Mouse (Mus musculus) limb, embryonic 15.5 days (tissue): Measurements from ENCODE around the gene Bicc1. TPM values are rescaled to one million over a fixed set of nuclear protein-coding genes. Genes with fewer than 3 reads are reported as not detected.

ENCODE experiments used
- ATAC-seq: fragments of 200-750 bp; cut with Nextera tagmentation; 2 replicates; pipeline ENCODE4 v1.8.0; 2017; ENCODE audit warnings: low read depth, moderate TSS enrichment; ENCODE audit not compliant: insufficient number of reproducible peaks, low FRiP score, low TSS enrichment
- H3K27ac ChIP-seq: fragments of 300-500 bp; sonication (generic); 2 replicates; pipeline ENCODE4 v1.5.1; 2015; ENCODE audit warnings: moderate library complexity, mild to moderate bottlenecking, inconsistent platforms
- H3K27me3 ChIP-seq: fragments of 300-500 bp; sonication (generic); 2 replicates; pipeline ENCODE4 v1.6.1; 2015; ENCODE audit warnings: inconsistent platforms
- H3K36me3 ChIP-seq: fragments of 300-500 bp; sonication (generic); 2 replicates; pipeline ENCODE4 v1.6.1; 2015; ENCODE audit warnings: inconsistent platforms
- H3K4me1 ChIP-seq: fragments of 300-500 bp; sonication (generic); 2 replicates; pipeline ENCODE4 v1.6.1; 2015; ENCODE audit warnings: inconsistent platforms
- H3K4me2 ChIP-seq: fragments of 300-500 bp; sonication (generic); 2 replicates; pipeline ENCODE4 v1.6.1; 2015; ENCODE audit warnings: mild to moderate bottlenecking, inconsistent platforms
- H3K4me3 ChIP-seq: fragments of 300-500 bp; sonication (generic); 2 replicates; pipeline ENCODE4 v1.5.1; 2015; ENCODE audit warnings: mild to moderate bottlenecking, inconsistent platforms
- H3K9ac ChIP-seq: fragments of 300-500 bp; sonication (generic); 2 replicates; pipeline ENCODE4 v1.6.1; 2015; ENCODE audit warnings: inconsistent platforms
- H3K9me3 ChIP-seq: fragments of 300-500 bp; sonication (generic); 2 replicates; pipeline ENCODE4 v1.6.1; 2016; ENCODE audit warnings: inconsistent platforms
- WGBS: fragments of 180-500 bp; shearing (Covaris S2); methylation state at CpG from one replicate; pipeline ENCODE4 v1.1.7; 2015; 5-methylcytosine and 5-hydroxymethylcytosine counted together
- polyA plus RNA-seq: library from polyadenylated mRNA; unstranded; fragments of >200 nt; fragmentation: Nextera tagmentation; extraction: Ambion mirVana; gene quantifications from 2 replicates; pipeline ENCODE4 v1.2.1, GENCODE M21; 2015

The Bicc1 gene
- polyA plus RNA-seq, 1 experiment from 2014 or later = 42.5 TPM

DNA sequence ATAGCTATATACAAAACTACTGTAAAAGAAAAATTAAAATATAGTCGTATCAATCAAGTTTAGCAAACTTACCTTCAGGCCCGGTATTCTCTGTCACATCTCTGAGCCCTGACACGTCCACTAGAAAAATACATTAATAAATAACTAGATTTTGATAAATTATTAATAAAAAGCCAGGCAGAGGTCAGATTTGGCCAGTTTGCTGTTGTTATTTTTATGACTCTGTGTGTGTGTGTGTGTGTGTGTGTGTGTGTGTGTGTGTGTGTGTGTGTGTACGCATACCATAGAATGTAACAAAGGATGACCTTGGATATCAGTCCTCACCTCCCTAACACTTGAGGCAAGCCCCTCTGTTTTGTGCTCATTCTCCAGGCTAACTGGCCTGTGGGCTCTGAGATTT is 22.4 kb upstream of the Bicc1 start:
- H3K27ac ChIP-seq = no peak overlapping the region
- peaks cover 8% of the 10 kb centered on the region; the same call in 1 of the 2 replicates for H3K4me1 ChIP-seq
- H3K9ac ChIP-seq = no peak overlapping the region
- H3K27me3 ChIP-seq = no peaks in the 10 kb centered on the region
- no peak overlapping the region for H3K4me3 ChIP-seq
- 88% methylated on average over 4 of the region's 4 CpGs for WGBS
- no peaks in the 10 kb centered on the region for H3K9me3 ChIP-seq
- ATAC-seq = no peak
- no peaks in the 10 kb centered on the region for H3K36me3 ChIP-seq
- no peak overlapping the region for H3K4me2 ChIP-seq

DNA sequence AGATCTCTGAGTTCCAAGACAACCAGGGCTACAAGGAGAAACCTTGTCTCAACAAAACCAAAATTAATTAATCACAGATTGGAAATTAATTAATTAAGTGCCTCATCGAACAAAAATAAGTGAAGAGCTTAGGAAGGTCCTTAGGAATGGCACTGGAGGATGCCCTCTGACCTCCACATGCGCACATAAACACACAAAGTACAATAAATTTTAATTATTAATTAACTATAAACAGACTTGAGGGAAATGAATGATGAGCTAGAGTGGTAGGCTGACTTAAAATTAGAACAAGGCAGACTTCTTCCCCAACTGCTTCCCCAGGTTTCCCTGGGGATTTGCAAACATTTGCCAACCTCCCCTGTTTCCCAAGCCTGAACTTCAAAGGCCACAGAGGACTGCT is 21.6 kb upstream of the Bicc1 start:
- Histone ChIP-seq H3K4me3 (no peak overlapping the region), H3K9ac (no peak overlapping the region), H3K27ac (no peak overlapping the region), H3K27me3 (no peaks in the 10 kb centered on the region), H3K4me2 (no peak overlapping the region), H3K4me1 (peaks cover 8% of the 10 kb centered on the region; the same call in 1 of the 2 replicates), H3K36me3 (no peaks in the 10 kb centered on the region), H3K9me3 (no peaks in the 10 kb centered on the region)
- 65% methylated on average over 2 of the region's 2 CpGs for WGBS
- ATAC-seq = no peak

GRCm38 (mm10) chr10:71180057-71180456 is 20.6 kb upstream of the Bicc1 start:
- WGBS = 74% methylated on average over 2 of the region's 2 CpGs
- H3K9me3 ChIP-seq = no peaks in the 10 kb centered on the region
- H3K27me3 ChIP-seq = no peaks in the 10 kb centered on the region
- ATAC-seq = no peak
- no peak overlapping the region for H3K27ac ChIP-seq
- H3K36me3 ChIP-seq = no peaks in the 10 kb centered on the region
- no peak overlapping the region for H3K9ac ChIP-seq
- no peak overlapping the region for H3K4me2 ChIP-seq
- H3K4me1 ChIP-seq = peaks cover 4% of the 10 kb centered on the region; the same call in 1 of the 2 replicates
- no peak overlapping the region for H3K4me3 ChIP-seq

DNA sequence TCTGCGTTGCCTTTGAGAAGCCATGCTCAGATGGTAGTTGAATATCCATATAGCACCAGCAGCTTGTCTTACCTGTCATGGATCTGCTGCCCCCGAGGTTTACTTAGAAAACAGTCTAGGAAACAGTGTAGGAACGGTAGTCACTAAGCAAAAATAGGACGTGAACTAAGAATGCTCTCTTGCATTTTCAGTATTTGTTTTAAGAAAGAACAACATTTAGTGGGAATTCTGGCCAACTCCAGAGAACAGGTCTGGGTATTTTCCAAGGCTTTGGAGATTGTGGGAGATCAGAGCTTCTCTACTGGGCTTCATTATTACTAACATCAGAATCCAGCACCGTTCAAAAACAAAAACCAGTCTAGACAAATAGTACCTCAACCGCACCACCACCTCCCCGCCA is 17.7 kb upstream of the Bicc1 start:
- Histone ChIP-seq H3K27me3 (no peaks in the 10 kb centered on the region), H3K9ac (no peak overlapping the region), H3K36me3 (no peaks in the 10 kb centered on the region), H3K27ac (no peak overlapping the region), H3K4me3 (no peak overlapping the region), H3K4me1 (no peaks in the 10 kb centered on the region), H3K4me2 (no peak overlapping the region), H3K9me3 (no peaks in the 10 kb centered on the region)
- 73% methylated on average over 7 of the region's 7 CpGs for WGBS
- no peak for ATAC-seq

- no peaks in the 10 kb centered on the region for H3K36me3 ChIP-seq
- WGBS = 79% methylated on average over 8 of the region's 8 CpGs
- no peak for ATAC-seq
- H3K27ac ChIP-seq = no peak overlapping the region
- no peaks in the 10 kb centered on the region for H3K4me1 ChIP-seq
- no peaks in the 10 kb centered on the region for H3K9me3 ChIP-seq
- no peaks in the 10 kb centered on the region for H3K27me3 ChIP-seq
- H3K4me3 ChIP-seq = no peak overlapping the region
- H3K9ac ChIP-seq = no peak overlapping the region
- H3K4me2 ChIP-seq = no peak overlapping the region
These were observed 16.8 kb upstream of the Bicc1 start for GRCm38 (mm10) chr10:71176341-71176740.

DNA sequence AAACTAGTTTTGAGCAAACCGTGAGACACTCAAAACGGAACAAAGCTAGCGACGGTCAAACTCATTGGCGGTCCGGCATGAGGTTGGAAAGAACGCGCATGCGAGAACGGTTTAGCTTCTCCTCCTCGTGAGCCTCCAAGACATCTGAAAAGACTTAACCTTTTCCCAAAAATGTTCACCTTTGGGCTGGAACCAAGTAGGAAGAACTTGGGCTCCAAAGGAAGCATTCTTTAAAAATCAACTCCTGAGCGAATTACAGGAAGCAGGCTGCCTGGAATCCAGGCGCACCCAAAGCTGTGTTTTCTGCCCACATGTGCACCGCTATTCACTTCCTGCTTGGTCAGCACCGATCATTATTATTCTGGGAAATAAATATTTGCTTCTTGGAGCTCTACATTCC is 15.8 kb upstream of the Bicc1 start:
- no peak overlapping the region for H3K9ac ChIP-seq
- H3K4me1 ChIP-seq = no peaks in the 10 kb centered on the region
- H3K4me2 ChIP-seq = no peak overlapping the region
- no peak overlapping the region for H3K27ac ChIP-seq
- no peak for ATAC-seq
- H3K36me3 ChIP-seq = no peaks in the 10 kb centered on the region
- H3K4me3 ChIP-seq = no peak overlapping the region
- H3K9me3 ChIP-seq = no peaks in the 10 kb centered on the region
- no peaks in the 10 kb centered on the region for H3K27me3 ChIP-seq
- WGBS = 88% methylated on average over 15 of the region's 15 CpGs

GRCm38 (mm10) chr10:71171414-71171813 is 11.9 kb upstream of the Bicc1 start:
- no peak for ATAC-seq
- H3K9me3 ChIP-seq = no peaks in the 10 kb centered on the region
- 0 out of 2 replicates have a peak, but pooled peaks cover 3% of the 10 kb centered on the region for H3K4me1 ChIP-seq
- H3K27ac ChIP-seq = no peak overlapping the region
- no peaks in the 10 kb centered on the region for H3K36me3 ChIP-seq
- H3K4me3 ChIP-seq = no peak overlapping the region
- no peak overlapping the region for H3K9ac ChIP-seq
- H3K4me2 ChIP-seq = no peak overlapping the region
- H3K27me3 ChIP-seq = no peaks in the 10 kb centered on the region
- 97% methylated on average over 1 of the region's 1 CpGs for WGBS

DNA sequence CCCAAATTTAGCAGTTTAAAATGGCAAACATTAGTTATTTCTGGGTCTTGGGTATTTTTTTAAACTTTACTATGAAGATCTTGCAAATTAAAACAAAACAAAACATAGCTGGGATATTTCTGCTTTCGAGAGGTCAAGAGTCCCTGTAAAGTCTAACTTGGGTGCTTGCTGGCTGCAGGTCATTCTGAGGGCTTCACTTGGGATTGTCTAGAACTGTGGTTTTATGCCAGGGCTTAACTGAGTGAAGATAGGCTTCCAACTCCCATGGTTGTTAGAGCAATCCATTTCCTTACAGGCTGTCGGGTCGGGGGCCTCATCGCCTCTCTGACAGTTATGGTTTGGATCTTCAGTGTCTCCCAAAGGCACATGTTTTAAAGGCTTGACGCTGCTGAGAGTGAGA is 11.3 kb upstream of the Bicc1 start:
- Histone ChIP-seq H3K4me3 (no peak overlapping the region), H3K4me2 (no peak overlapping the region), H3K4me1 (0 out of 2 replicates have a peak, but pooled peaks cover 3% of the 10 kb centered on the region), H3K9me3 (no peaks in the 10 kb centered on the region), H3K27me3 (no peaks in the 10 kb centered on the region), H3K36me3 (no peaks in the 10 kb centered on the region), H3K9ac (no peak overlapping the region), H3K27ac (no peak overlapping the region)
- WGBS = 90% methylated on average over 5 of the region's 5 CpGs
- ATAC-seq = no peak

DNA sequence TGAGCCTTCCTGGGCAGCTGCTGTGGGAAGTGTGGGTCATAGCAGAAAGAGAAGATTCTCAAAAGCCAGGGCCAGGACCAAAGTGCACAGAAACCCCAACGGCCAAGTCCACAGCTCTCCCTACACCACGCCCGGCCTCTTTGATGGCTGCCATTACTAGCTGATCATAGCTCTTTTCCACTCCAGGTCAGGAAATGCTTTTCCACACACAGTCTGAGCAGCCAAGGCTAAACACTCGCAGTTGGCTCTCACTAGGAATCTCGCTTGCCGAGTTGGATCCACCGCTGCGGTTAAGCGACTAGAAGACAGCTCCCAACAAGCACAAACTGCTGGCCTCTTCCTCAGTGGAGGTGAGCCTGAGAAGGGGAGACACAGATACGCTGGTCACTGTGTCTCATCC is 10.3 kb upstream of the Bicc1 start:
- no peaks in the 10 kb centered on the region for H3K9me3 ChIP-seq
- no peak overlapping the region for H3K9ac ChIP-seq
- no peak for ATAC-seq
- H3K4me2 ChIP-seq = no peak overlapping the region
- 0 out of 2 replicates have a peak, but pooled peaks cover 3% of the 10 kb centered on the region for H3K4me1 ChIP-seq
- no peaks in the 10 kb centered on the region for H3K27me3 ChIP-seq
- H3K27ac ChIP-seq = no peak overlapping the region
- H3K4me3 ChIP-seq = no peak overlapping the region
- no peaks in the 10 kb centered on the region for H3K36me3 ChIP-seq
- WGBS = 72% methylated on average over 10 of the region's 10 CpGs

GRCm38 (mm10) chr10:71169171-71169570 is 9.7 kb upstream of the Bicc1 start:
- Histone ChIP-seq H3K27ac (no peak overlapping the region), H3K9ac (no peak overlapping the region), H3K9me3 (no peaks in the 10 kb centered on the region), H3K27me3 (no peaks in the 10 kb centered on the region), H3K4me3 (no peak overlapping the region), H3K4me1 (0 out of 2 replicates have a peak, but pooled peaks cover 3% of the 10 kb centered on the region), H3K36me3 (no peaks in the 10 kb centered on the region), H3K4me2 (no peak overlapping the region)
- ATAC-seq = no peak
- WGBS = 57% methylated on average over 4 of the region's 4 CpGs

DNA sequence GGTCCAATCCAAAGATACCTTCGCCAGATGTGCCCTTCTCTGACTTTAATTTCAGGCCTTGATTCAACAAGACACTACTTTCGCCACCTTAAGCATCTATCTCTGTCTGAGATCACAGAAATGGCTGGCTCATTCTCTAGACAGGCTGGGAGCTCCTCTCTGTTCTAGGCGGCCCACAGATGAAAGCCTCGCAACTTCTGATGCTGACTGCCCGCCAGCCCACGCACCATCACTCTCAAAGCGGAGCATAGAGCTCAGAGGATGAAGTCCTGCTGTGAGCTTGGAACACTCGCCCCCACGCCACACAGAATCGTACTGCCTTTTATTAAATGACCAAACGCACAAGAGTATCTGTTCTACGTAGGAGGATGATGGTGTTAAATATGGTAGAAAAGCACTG is 949 bp upstream of the Bicc1 start:
- H3K9me3 ChIP-seq = no peaks in the 10 kb centered on the region
- no peak overlapping the region for H3K9ac ChIP-seq
- no peaks in the 10 kb centered on the region for H3K36me3 ChIP-seq
- H3K4me1 ChIP-seq = peaks cover 6% of the 10 kb centered on the region; the same call in 1 of the 2 replicates
- 84% methylated on average over 12 of the region's 12 CpGs for WGBS
- no peak for ATAC-seq
- 0 out of 2 replicates have a peak, but pooled peaks cover 3% of the 10 kb centered on the region for H3K27me3 ChIP-seq
- no peak overlapping the region for H3K4me3 ChIP-seq
- H3K4me2 ChIP-seq = no peak overlapping the region
- no peak overlapping the region for H3K27ac ChIP-seq

DNA sequence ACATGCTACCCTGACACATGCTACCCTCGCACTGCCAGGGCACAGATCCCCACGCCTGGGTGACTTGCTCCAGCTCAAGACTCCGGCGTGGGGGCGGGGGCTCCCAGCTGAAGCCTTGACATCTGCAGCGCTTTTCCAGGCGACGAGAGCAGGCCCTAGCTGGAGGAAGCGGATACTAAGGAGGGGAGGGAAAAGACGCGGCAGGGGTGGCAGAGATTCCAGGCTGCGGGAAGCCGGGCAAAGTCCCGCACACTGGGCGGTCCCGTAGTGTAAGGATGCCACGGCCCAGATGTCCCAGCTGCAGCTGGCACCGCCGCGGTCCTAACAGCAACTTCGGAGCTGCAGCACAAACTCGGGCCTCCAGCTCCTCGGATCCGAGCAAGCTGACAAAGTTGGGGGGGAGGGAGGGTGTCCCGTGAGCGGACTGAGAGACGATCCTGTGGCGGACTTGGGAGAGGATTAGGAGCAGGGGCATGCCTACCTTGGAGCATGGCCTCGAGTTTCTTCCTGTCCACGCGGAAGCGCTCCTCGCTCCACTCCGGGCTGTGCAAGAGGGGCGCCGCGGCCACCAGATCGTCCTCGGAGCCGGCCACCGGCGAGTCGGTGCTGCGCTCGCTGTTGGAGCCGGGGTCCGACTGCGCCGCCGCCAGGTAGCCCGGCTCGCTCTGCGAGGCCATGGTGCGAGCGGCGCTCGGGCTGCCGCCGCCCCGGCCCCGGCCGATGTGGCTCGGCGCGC is 392 bp downstream of the Bicc1 start:
- H3K36me3 ChIP-seq = no peaks in the 10 kb centered on the region
- 0 out of 2 replicates have a peak, but pooled peaks cover 3% of the 10 kb centered on the region for H3K27me3 ChIP-seq
- peaks cover 6% of the 10 kb centered on the region; the same call in 1 of the 2 replicates for H3K4me1 ChIP-seq
- peak overlapping the region; percentile 89 for H3K27ac ChIP-seq
- under 1% methylated on average over 60 of the region's 65 CpGs for WGBS
- peak overlapping the region; percentile 76 for H3K4me3 ChIP-seq
- H3K9ac ChIP-seq = peak overlapping the region; percentile 77
- H3K9me3 ChIP-seq = no peaks in the 10 kb centered on the region
- H3K4me2 ChIP-seq = peak overlapping the region; percentile 86
- peak; percentile 77 for ATAC-seq
